ENCODE assay signal across 8 mouse cellular contexts in genomic region chr19:4037788-4038232, GRCm38 (mm10). TPM values are rescaled to one million over a fixed set of nuclear protein-coding genes. Genes with fewer than 3 reads are reported as not detected.
A peak's percentile ranks its signal among the peaks of the same experiment; 100 is the strongest.
DNase-seq lines count a peak whose midpoint lies in the region; ATAC-seq and TF ChIP-seq lines count a peak whose summit lies in the region.

Gstp1 (minus strand) TSS chr19:4037985.

- H3K79me2 ChIP-seq in MEL (ENCODE audit: control insufficient read depth, insufficient read depth, low read length, poor library complexity) = peaks cover 4% of the 10 kb centered on the region

- peak; percentile 93 to 98 for TF ChIP-seq POLR2A in MEL (IDR thresholded peaks at IDR 0.05; ENCODE audit: control insufficient read depth in 1 of 2, insufficient read depth in 1 of 2, low read depth in 1 of 2, low read length in 2 of 2, poor library complexity in 1 of 2)
- peak; percentile 98 for TF ChIP-seq POLR2A in lung, adult 2 months (IDR thresholded peaks at IDR 0.05; ENCODE audit: borderline replicate concordance, extremely low read depth, low read depth, low read length)

- peak; percentile 9 to 23; a peak in 1 of 4 replicates for TF ChIP-seq EP300 in MEL (IDR thresholded peaks at IDR 0.05; ENCODE audit: low read depth in 1 of 2, low read length in 2 of 2)

- peak within 1 kb of the TSS; percentile 84 for H3K9ac ChIP-seq in MEL (ENCODE audit: control insufficient read depth, low read depth, low read length, poor library complexity, severe bottlenecking)

- DNase-seq in MEL (ENCODE audit: low read depth, low spot score) = peak; percentile 93
- DNase-seq in cerebellum, adult 8-10 months = peak; percentile 81
- peak; percentile 88 for DNase-seq in forelimb bud, embryonic 11.5 days (ENCODE audit: low read depth, low spot score)
- peak; percentile 91 for DNase-seq in heart, postnatal 4 days
- peak; percentile 87 to 91 for DNase-seq in layer of hippocampus, adult 2 months (ENCODE audit: low spot score in 2 of 2)
- DNase-seq in lung, adult 2 months = peak; percentile 87
- peak; percentile 77 for DNase-seq in testis, postnatal 14 days (ENCODE audit: low spot score)

- no peaks in the 10 kb centered on the region for H3K9me3 ChIP-seq in MEL (replicated peaks; ENCODE audit: insufficient read depth, low read length)

- peak within 1 kb of the TSS; percentile 46 for H3K27ac ChIP-seq in MEL (ENCODE audit: control insufficient read depth, low read depth, low read length)
- peak within 1 kb of the TSS; percentile 94 for H3K27ac ChIP-seq in layer of hippocampus, adult 2 months

- no peak for TF ChIP-seq RAD21 in MEL (IDR thresholded peaks at IDR 0.05; ENCODE audit: low read depth, low read length)

- H3K36me3 ChIP-seq in MEL (ENCODE audit: control insufficient read depth in 1 of 2, insufficient read depth in 2 of 2, low read length in 2 of 2) = peaks cover 0 to 5% of the 10 kb centered on the region in 2 experiments; a peak in 2 of 4 replicates

- H3K27me3 ChIP-seq in MEL (ENCODE audit: control insufficient read depth in 1 of 2, insufficient read depth in 2 of 2, low read length in 2 of 2) = no peaks in the 10 kb centered on the region

- ATAC-seq in neutrophil, adult 5-6 weeks (ENCODE audit: extremely low read depth, insufficient number of reproducible peaks, low FRiP score, poor library complexity, severe bottlenecking) = peak; percentile 86

- 1% methylated on average over 26 of the region's 26 CpGs for WGBS in lung, adult 2 months

- peak within 1 kb of the TSS; percentile 77 to 94 for H3K4me3 ChIP-seq in MEL (ENCODE audit: control insufficient read depth in 1 of 2, insufficient read depth in 1 of 2, low read depth in 2 of 2, low read length in 2 of 2)
- peak within 1 kb of the TSS; percentile 68 for H3K4me3 ChIP-seq in layer of hippocampus, adult 2 months
- H3K4me3 ChIP-seq in lung, adult 2 months (replicated peaks; ENCODE audit: extremely low read depth, low read depth, low read length) = peak within 1 kb of the TSS; percentile 99

- peaks cover 0 to 8% of the 10 kb centered on the region in 2 experiments; a peak in 2 of 4 replicates for H3K4me1 ChIP-seq in MEL (ENCODE audit: control insufficient read depth in 1 of 2, insufficient read depth in 2 of 2, low read length in 2 of 2)
- H3K4me1 ChIP-seq in lung, adult 2 months (ENCODE audit: control insufficient read depth, insufficient read depth, low read length) = peaks cover 9% of the 10 kb centered on the region; the same call in 1 of the 2 replicates

- TF ChIP-seq CTCF in MEL (IDR thresholded peaks at IDR 0.05 in 2 of 3, conservative IDR thresholded peaks at IDR 0.05 in 1 of 3; ENCODE audit: control insufficient read depth in 1 of 3, insufficient read depth in 1 of 3, low read depth in 2 of 3, low read length in 3 of 3, poor library complexity in 1 of 3, severe bottlenecking in 1 of 3) = peak in 1 of 3 experiments; percentile 5; a peak in 1 of 6 replicates
- peak; percentile 62 for TF ChIP-seq CTCF in layer of hippocampus, adult 2 months (conservative IDR thresholded peaks at IDR 0.05)
- TF ChIP-seq CTCF in lung, adult 2 months (IDR thresholded peaks at IDR 0.05; ENCODE audit: insufficient read depth, low read length) = peak; percentile 18; the same call in 1 of the 2 replicates

TF ChIP-seq in MEL, 35 proteins besides CTCF, POLR2A, EP300 and RAD21:
- TF ChIP-seq JUND (IDR thresholded peaks at IDR 0.05; ENCODE audit: low read depth, low read length) (no peak), MXI1 (IDR thresholded peaks at IDR 0.05; ENCODE audit: low read depth, low read length) (peak; percentile 87), NELFE (IDR thresholded peaks at IDR 0.05; ENCODE audit: low read depth, low read length) (peak; percentile 95), SMC3 (IDR thresholded peaks at IDR 0.05; ENCODE audit: low read depth, low read length) (no peak), BHLHE40 (IDR thresholded peaks at IDR 0.05; ENCODE audit: borderline replicate concordance, low read depth, low read length) (peak; percentile 12; the same call in 1 of the 2 replicates), GATA1 (IDR thresholded peaks at IDR 0.05; ENCODE audit: low read depth, low read length) (no peak), MYC (IDR thresholded peaks at IDR 0.05; ENCODE audit: low read depth, low read length) (peak; percentile 70), ETS1 (IDR thresholded peaks at IDR 0.05; ENCODE audit: low read depth, low read length) (peak; percentile 45; the same call in 1 of the 2 replicates), UBTF (IDR thresholded peaks at IDR 0.05; ENCODE audit: borderline replicate concordance, insufficient read depth, low read depth, low read length) (0 out of 2 replicates have a peak, but pooled peaks have one; percentile 47), TBP (IDR thresholded peaks at IDR 0.05; ENCODE audit: low read depth, low read length) (peak; percentile 97), SIN3A (IDR thresholded peaks at IDR 0.05; ENCODE audit: low read length) (peak; percentile 73), ZMIZ1 (IDR thresholded peaks at IDR 0.05; ENCODE audit: low read depth, low read length) (peak; percentile 97), E2F4 (IDR thresholded peaks at IDR 0.05; ENCODE audit: borderline replicate concordance, low read depth, low read length) (no peak), GABPA (IDR thresholded peaks at IDR 0.05; ENCODE audit: low read depth, low read length) (no peak), HCFC1 (IDR thresholded peaks at IDR 0.05; ENCODE audit: low read depth, low read length) (peak; percentile 76), KAT2A (conservative IDR thresholded peaks at IDR 0.05; ENCODE audit: low read depth, low read length) (no peak), ZC3H11A (IDR thresholded peaks at IDR 0.05; ENCODE audit: low read depth, low read length) (no peak), CHD2 (IDR thresholded peaks at IDR 0.05; ENCODE audit: low read length) (no peak), MAFK (IDR thresholded peaks at IDR 0.05; ENCODE audit: borderline replicate concordance, low read depth, low read length) (peak; percentile 86), ELF1 (IDR thresholded peaks at IDR 0.05; ENCODE audit: low read depth, low read length) (peak; percentile 76), ZKSCAN1 (IDR thresholded peaks at IDR 0.05; ENCODE audit: low read depth, low read length) (no peak), POLR2AphosphoS2 (IDR thresholded peaks at IDR 0.05; ENCODE audit: low read length) (peak; percentile 95), TAL1 (IDR thresholded peaks at IDR 0.05; ENCODE audit: low read length) (no peak), CHD1 (IDR thresholded peaks at IDR 0.05; ENCODE audit: low read depth, low read length) (no peak), USF1 (IDR thresholded peaks at IDR 0.05; ENCODE audit: low read depth, low read length) (0 out of 2 replicates have a peak, but pooled peaks have one; percentile 10), NRF1 (IDR thresholded peaks at IDR 0.05; ENCODE audit: insufficient read depth, low read depth, low read length, poor library complexity, severe bottlenecking) (peak; percentile 62), MYB (IDR thresholded peaks at IDR 0.05; ENCODE audit: low read depth, low read length) (no peak), POLR2AphosphoS5 (IDR thresholded peaks at IDR 0.05; ENCODE audit: borderline replicate concordance, low read depth, low read length) (peak; percentile 72; the same call in 1 of the 2 replicates), RCOR1 (IDR thresholded peaks at IDR 0.05; ENCODE audit: low read depth, low read length) (no peak), MAX (IDR thresholded peaks at IDR 0.05; ENCODE audit: low read length) (peak; percentile 66; the same call in 1 of the 2 replicates), MAZ (IDR thresholded peaks at IDR 0.05; ENCODE audit: low read depth, low read length) (peak; percentile 50; the same call in 1 of the 2 replicates), TCF12 (IDR thresholded peaks at IDR 0.05; ENCODE audit: low read depth, low read length) (peak; percentile 51), MEF2A (IDR thresholded peaks at IDR 0.05; ENCODE audit: extremely low read depth, insufficient replicate concordance, low read depth, low read length, poor library complexity, severe bottlenecking) (no peak), ZNF384 (IDR thresholded peaks at IDR 0.05; ENCODE audit: low read depth, low read length) (no peak), USF2 (IDR thresholded peaks at IDR 0.05; ENCODE audit: borderline replicate concordance in 1 of 2, insufficient read depth in 1 of 2, low read depth in 1 of 2, low read length in 2 of 2) (no peak)

RNA-seq across cellular contexts. Expression of gene Gstp1, which starts in this region (rescaled TPM):
- total RNA-seq in MEL (2012; rRNA removed) = 251 and 270 TPM in 2 replicates
- 100 to 1,000 TPM in 1 of 2 experiments, not detected in 1; 369 TPM for polyA plus RNA-seq in MEL (2012; ENCODE audit: insufficient read depth in 1 of 2, insufficient read length in 2 of 2, low read depth in 1 of 2, low replicate concordance in 2 of 2, missing spikeins in 1 of 2)
- 100 to 1,000 TPM; 219 to 261 TPM for total RNA-seq in heart, postnatal 4 days (2021)
- total RNA-seq in layer of hippocampus, adult 2 months (2021) = 100 to 1,000 TPM; 395 to 398 TPM
- 480 and 656 TPM in 2 replicates for polyA plus RNA-seq in lung, adult 2 months (2012; rRNA removed)
- total RNA-seq in neutrophil, adult 5-6 weeks (2017) = 53.2 and 68.1 TPM in 2 replicates

Comparison
In these comparisons a context has a peak if more than half of its experiments do, and no peak if none do; other contexts are left out.
1. Peak in every context shown above with its lines: DNase-seq, ATAC-seq, H3K4me3 ChIP-seq and H3K27ac ChIP-seq.